In genomic region chr8:87130691-87131090, GRCm38 (mm10) we compare ENCODE assay signal across 13 mouse cellular contexts.
DNase-seq lines count a peak whose midpoint lies in the region; ATAC-seq lines count a peak whose summit lies in the region.
"Had no signal": no experiment of that assay in that cellular context is flagged by ENCODE, and none has a peak within 500 bp of the region (broad histone marks: within the 10 kb centered on the region; RNA-seq: fewer than 3 reads in every experiment).

No protein-coding gene starts in this region.

- peak; percentile 24 for DNase-seq in kidney, adult 11 months
- no peak for DNase-seq in kidney, postnatal 4 days
- peak; percentile 34 for DNase-seq in ZHBTc4 (ENCODE audit: low read depth, low spot score)
- peak; percentile 36 to 72 for DNase-seq in kidney, postnatal 36 days
- no peak for DNase-seq in gastrocnemius, adult 8-10 months (ENCODE audit: low spot score in 2 of 2)
- DNase-seq in hindbrain, embryonic 11.5 days (ENCODE audit: low spot score), result no peak
- DNase-seq: lung, embryonic 14.5 days; thymus, postnatal 25 days had no signal

- H3K27ac ChIP-seq in heart, embryonic 16.5 days (ENCODE audit: low read length), result 0 out of 2 replicates have a peak overlapping the region, but pooled peaks have one; percentile 8
- H3K27ac ChIP-seq in hindbrain, embryonic 11.5 days (ENCODE audit: low read depth, low read length), result no peak overlapping the region
- H3K27ac ChIP-seq: heart, embryonic 13.5 days; limb, embryonic 12.5 days had no signal

- H3K36me3 ChIP-seq in heart, embryonic 16.5 days (ENCODE audit: control insufficient read depth, insufficient read depth), result no peaks in the 10 kb centered on the region
- no peaks in the 10 kb centered on the region for H3K36me3 ChIP-seq in hindbrain, embryonic 11.5 days (ENCODE audit: control insufficient read depth, insufficient read depth, low read length)
- H3K36me3 ChIP-seq: heart, embryonic 13.5 days; limb, embryonic 12.5 days had no signal

- no peak overlapping the region for H3K4me2 ChIP-seq in heart, embryonic 16.5 days (ENCODE audit: low read depth, low read length)
- no peak overlapping the region for H3K4me2 ChIP-seq in hindbrain, embryonic 11.5 days (replicated peaks; ENCODE audit: low read depth, low read length)
- H3K4me2 ChIP-seq: heart, embryonic 13.5 days; limb, embryonic 12.5 days; lung, embryonic 14.5 days had no signal

- no peak overlapping the region for H3K9ac ChIP-seq in heart, embryonic 16.5 days (ENCODE audit: low read length)
- no peak overlapping the region for H3K9ac ChIP-seq in hindbrain, embryonic 11.5 days (ENCODE audit: low read depth, low read length)
- H3K9ac ChIP-seq: heart, embryonic 13.5 days; limb, embryonic 12.5 days; lung, embryonic 14.5 days had no signal

- WGBS in heart, embryonic 16.5 days, result 38% methylated on average over 3 of the region's 3 CpGs
- 64% methylated on average over 3 of the region's 3 CpGs for WGBS in hindbrain, embryonic 11.5 days

- no peak for ATAC-seq in heart, embryonic 16.5 days (replicated peaks; ENCODE audit: extremely low read depth, insufficient read depth, low FRiP score)
- ATAC-seq in hindbrain, embryonic 11.5 days (ENCODE audit: low FRiP score), result no peak
- ATAC-seq: inflammation-experienced regulatory T-cells, adult 6 months had no signal

- H3K4me1 ChIP-seq in heart, embryonic 16.5 days (ENCODE audit: control insufficient read depth, insufficient read depth, low read length), result peaks cover 6% of the 10 kb centered on the region; the same call in 1 of the 2 replicates
- H3K4me1 ChIP-seq in hindbrain, embryonic 11.5 days (replicated peaks; ENCODE audit: control insufficient read depth, insufficient read depth, low read length), result no peaks in the 10 kb centered on the region
- H3K4me1 ChIP-seq: limb, embryonic 12.5 days had no signal

- no peaks in the 10 kb centered on the region for H3K27me3 ChIP-seq in heart, embryonic 16.5 days (ENCODE audit: control insufficient read depth, insufficient read depth, low read length)
- H3K27me3 ChIP-seq in hindbrain, embryonic 11.5 days (ENCODE audit: control insufficient read depth, insufficient read depth, low read length), result no peaks in the 10 kb centered on the region
- H3K27me3 ChIP-seq: CH12.LX; heart, embryonic 13.5 days; limb, embryonic 12.5 days had no signal

- no peak overlapping the region for H3K4me3 ChIP-seq in heart, embryonic 16.5 days (ENCODE audit: low read length)
- H3K4me3 ChIP-seq in hindbrain, embryonic 11.5 days (ENCODE audit: low read depth, low read length), result no peak overlapping the region
- H3K4me3 ChIP-seq: heart, embryonic 13.5 days; limb, embryonic 12.5 days had no signal

- peaks cover 6% of the 10 kb centered on the region; the same call in 1 of the 2 replicates for H3K9me3 ChIP-seq in heart, embryonic 16.5 days (replicated peaks; ENCODE audit: control insufficient read depth, low read length)
- no peaks in the 10 kb centered on the region for H3K9me3 ChIP-seq in hindbrain, embryonic 11.5 days (ENCODE audit: control insufficient read depth, low read length)
- H3K9me3 ChIP-seq: heart, embryonic 13.5 days had no signal

Comparison
In these comparisons a context has a peak if more than half of its experiments do, and no peak if none do; other contexts are left out.
1. DNase-seq: peak in kidney, adult 11 months (single experiment), ZHBTc4 (single experiment) and kidney, postnatal 36 days (2 of 2); none in kidney, postnatal 4 days (0 of 2), gastrocnemius, adult 8-10 months (0 of 2) and hindbrain, embryonic 11.5 days (single experiment).